Mouse (Mus musculus): ENCODE results near the gene Hnrnpdl. TPM values are rescaled to one million over a fixed set of nuclear protein-coding genes. Genes with fewer than 3 reads are reported as not detected.
A peak's percentile ranks its signal among the peaks of the same experiment; 100 is the strongest.

Gene Hnrnpdl
- total and polyA plus RNA-seq, 2 experiments = 28.9 to 51.4 TPM

DNA sequence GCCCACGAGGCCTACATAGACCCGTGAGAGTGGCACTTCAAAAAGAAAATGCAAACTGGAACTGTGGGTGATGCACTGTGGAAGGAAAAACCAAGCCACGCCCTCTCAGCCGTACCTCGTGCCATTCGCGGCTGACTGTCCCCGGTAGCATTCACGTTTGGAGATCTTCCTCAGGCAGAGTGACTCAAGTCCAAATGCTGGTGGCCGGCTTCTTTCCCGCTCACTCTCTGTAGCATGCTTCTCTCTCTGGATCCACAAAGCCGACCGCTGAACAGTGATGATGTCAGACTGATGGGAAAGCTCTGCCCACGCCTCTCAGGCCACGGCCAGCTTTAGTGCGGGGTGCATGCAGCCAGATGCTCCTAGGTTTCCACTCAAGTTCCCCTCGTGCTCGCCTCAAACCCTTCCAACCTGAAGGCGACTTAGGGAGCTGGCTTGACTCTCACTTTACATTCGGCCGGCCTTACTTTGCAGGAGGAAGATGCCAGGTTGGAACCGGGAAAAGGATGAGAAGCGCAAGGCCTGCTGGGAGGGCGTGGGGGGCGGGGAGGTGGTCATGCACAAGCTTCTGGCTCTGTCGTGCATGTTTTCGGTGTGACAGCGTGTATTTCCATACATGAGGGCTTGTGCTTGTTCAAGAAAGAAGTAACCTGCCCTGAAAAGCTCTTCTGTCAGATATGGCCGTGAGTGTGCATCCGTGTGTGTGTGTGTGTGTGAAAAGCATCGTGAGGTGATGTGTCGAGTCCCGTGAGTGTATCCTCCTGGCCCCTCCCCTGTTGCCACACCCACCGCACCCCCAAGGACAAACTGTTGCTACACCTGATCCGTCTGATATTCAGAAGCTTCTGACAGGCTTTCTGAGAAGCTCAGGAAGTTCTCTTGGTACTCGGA, 39.8 kb upstream of the Hnrnpdl start:
- WGBS = 54% methylated on average over 36 of the region's 36 CpGs

DNA sequence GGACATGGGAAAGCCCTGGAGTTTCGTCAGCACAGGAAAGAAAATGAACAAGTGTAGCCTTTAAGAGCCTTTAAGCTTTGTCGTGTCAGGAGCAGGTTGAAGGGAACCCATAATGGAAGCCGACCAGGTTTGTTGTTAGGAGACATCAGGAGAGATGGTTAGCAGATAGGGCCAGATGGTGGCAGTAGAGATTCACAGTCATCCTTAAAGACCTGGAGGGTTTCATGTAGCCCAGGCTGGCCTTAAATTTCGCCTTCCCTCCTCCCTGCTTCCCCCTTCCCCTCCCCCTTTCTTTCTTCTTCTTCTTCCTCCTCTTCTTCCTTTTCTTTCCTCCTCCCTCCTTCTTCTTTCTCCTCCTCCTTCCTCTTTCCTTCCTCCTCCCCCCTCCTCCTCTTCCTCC, 35.1 kb upstream of the Hnrnpdl start:
- no peak for TF ChIP-seq CTCF (IDR thresholded peaks at IDR 0.05; ENCODE audit: low read depth, low read length)
- Histone ChIP-seq H3K36me3 (ENCODE audit: control insufficient read depth, insufficient read depth, low read length) (no peaks in the 10 kb centered on the region), H3K27ac (replicated peaks; ENCODE audit: insufficient read depth, low read depth, low read length) (no peak overlapping the region), H3K4me1 (ENCODE audit: control insufficient read depth, insufficient read depth, low read length) (no peaks in the 10 kb centered on the region), H3K4me3 (ENCODE audit: insufficient read depth, low read depth, low read length) (no peak overlapping the region), H3K27me3 (ENCODE audit: control insufficient read depth, insufficient read depth, low read length) (no peaks in the 10 kb centered on the region), H3K79me2 (ENCODE audit: control insufficient read depth, insufficient read depth, low read length) (no peaks in the 10 kb centered on the region), H3K9ac (ENCODE audit: low read depth, low read length) (no peak overlapping the region)
- DNase-seq (ENCODE audit: extremely low read depth, low read depth, low spot score) = no peak
- WGBS = 66% methylated on average over 4 of the region's 4 CpGs

More for the DNA sequence above, 39.8 kb upstream of the Hnrnpdl start:
- H3K4me1 ChIP-seq (ENCODE audit: control insufficient read depth, insufficient read depth, low read length) = no peaks in the 10 kb centered on the region
- DNase-seq (ENCODE audit: extremely low read depth, low read depth, low spot score) = no peak
- no peaks in the 10 kb centered on the region for H3K27me3 ChIP-seq (ENCODE audit: control insufficient read depth, insufficient read depth, low read length)
- no peak overlapping the region for H3K9ac ChIP-seq (ENCODE audit: low read depth, low read length)
- H3K79me2 ChIP-seq (ENCODE audit: control insufficient read depth, insufficient read depth, low read length) = no peaks in the 10 kb centered on the region
- H3K27ac ChIP-seq (replicated peaks; ENCODE audit: insufficient read depth, low read depth, low read length) = no peak overlapping the region
- no peaks in the 10 kb centered on the region for H3K36me3 ChIP-seq (ENCODE audit: control insufficient read depth, insufficient read depth, low read length)
- TF ChIP-seq CTCF (IDR thresholded peaks at IDR 0.05; ENCODE audit: low read depth, low read length) (no peak), POLR2A (IDR thresholded peaks at IDR 0.05; ENCODE audit: extremely low read depth, insufficient read depth, low read length) (no peak)
- peak overlapping the region; percentile 4; the same call in 1 of the 2 replicates for H3K4me3 ChIP-seq (ENCODE audit: insufficient read depth, low read depth, low read length)

DNA sequence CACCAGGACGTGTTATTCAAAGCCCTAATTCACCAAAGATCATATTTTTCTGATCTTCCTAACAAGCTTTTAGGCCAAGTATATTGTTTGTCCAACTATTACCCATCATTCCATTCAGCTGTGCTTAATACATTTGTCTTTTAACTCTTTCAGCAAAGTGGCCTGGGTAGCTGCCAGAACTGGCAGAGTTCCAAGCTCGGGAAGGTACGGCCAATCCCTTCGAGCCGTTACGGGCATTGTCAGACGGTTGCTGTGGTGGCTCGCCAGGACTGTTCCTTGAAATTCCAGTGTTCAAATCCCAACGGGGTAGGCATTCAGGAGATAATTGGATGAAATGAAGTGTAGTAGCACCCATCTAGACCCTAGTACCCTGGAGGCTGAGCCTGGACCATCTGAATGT, 33.1 kb upstream of the Hnrnpdl start:
- TF ChIP-seq POLR2A (IDR thresholded peaks at IDR 0.05; ENCODE audit: extremely low read depth, insufficient read depth, low read length) = no peak
- TF ChIP-seq CTCF (IDR thresholded peaks at IDR 0.05; ENCODE audit: low read depth, low read length) = no peak
- DNase-seq (ENCODE audit: extremely low read depth, low read depth, low spot score) = no peak
- 92% methylated on average over 9 of the region's 9 CpGs for WGBS

DNA sequence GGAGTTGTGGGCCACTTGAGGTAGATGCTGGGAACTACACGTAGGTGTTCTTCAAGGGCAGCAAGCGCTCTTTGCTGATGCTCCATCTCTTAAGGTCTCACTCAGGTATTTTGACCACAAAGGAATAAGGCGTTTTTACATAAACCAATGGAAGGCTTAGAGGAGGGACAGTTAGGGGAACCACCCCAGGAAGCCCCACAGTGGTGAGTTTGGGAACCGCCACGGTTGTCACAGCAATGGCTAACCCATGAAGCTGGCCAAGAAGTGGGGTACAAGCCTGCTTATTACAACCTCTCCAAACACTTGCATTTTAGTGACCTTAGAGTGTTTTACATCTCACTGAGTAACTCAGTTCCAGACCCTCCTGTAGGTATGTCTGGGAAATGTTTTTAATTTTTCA, 32.1 kb upstream of the Hnrnpdl start:
- H3K36me3 ChIP-seq (ENCODE audit: control insufficient read depth, insufficient read depth, low read length) = no peaks in the 10 kb centered on the region
- DNase-seq (ENCODE audit: extremely low read depth, low read depth, low spot score) = no peak
- 98% methylated on average over 5 of the region's 5 CpGs for WGBS
- H3K4me3 ChIP-seq (ENCODE audit: insufficient read depth, low read depth, low read length) = no peak overlapping the region
- H3K4me1 ChIP-seq (ENCODE audit: control insufficient read depth, insufficient read depth, low read length) = no peaks in the 10 kb centered on the region
- H3K9ac ChIP-seq (ENCODE audit: low read depth, low read length) = no peak overlapping the region
- TF ChIP-seq POLR2A (IDR thresholded peaks at IDR 0.05; ENCODE audit: extremely low read depth, insufficient read depth, low read length) (no peak), CTCF (IDR thresholded peaks at IDR 0.05; ENCODE audit: low read depth, low read length) (no peak)
- no peaks in the 10 kb centered on the region for H3K79me2 ChIP-seq (ENCODE audit: control insufficient read depth, insufficient read depth, low read length)
- no peaks in the 10 kb centered on the region for H3K27me3 ChIP-seq (ENCODE audit: control insufficient read depth, insufficient read depth, low read length)
- no peak overlapping the region for H3K27ac ChIP-seq (replicated peaks; ENCODE audit: insufficient read depth, low read depth, low read length)

More for the DNA sequence above, 33.1 kb upstream of the Hnrnpdl start:
- Histone ChIP-seq H3K27me3 (ENCODE audit: control insufficient read depth, insufficient read depth, low read length) (no peaks in the 10 kb centered on the region), H3K79me2 (ENCODE audit: control insufficient read depth, insufficient read depth, low read length) (no peaks in the 10 kb centered on the region), H3K9ac (ENCODE audit: low read depth, low read length) (no peak overlapping the region), H3K4me3 (ENCODE audit: insufficient read depth, low read depth, low read length) (no peak overlapping the region), H3K4me1 (ENCODE audit: control insufficient read depth, insufficient read depth, low read length) (no peaks in the 10 kb centered on the region), H3K36me3 (ENCODE audit: control insufficient read depth, insufficient read depth, low read length) (no peaks in the 10 kb centered on the region), H3K27ac (replicated peaks; ENCODE audit: insufficient read depth, low read depth, low read length) (no peak overlapping the region)

DNA sequence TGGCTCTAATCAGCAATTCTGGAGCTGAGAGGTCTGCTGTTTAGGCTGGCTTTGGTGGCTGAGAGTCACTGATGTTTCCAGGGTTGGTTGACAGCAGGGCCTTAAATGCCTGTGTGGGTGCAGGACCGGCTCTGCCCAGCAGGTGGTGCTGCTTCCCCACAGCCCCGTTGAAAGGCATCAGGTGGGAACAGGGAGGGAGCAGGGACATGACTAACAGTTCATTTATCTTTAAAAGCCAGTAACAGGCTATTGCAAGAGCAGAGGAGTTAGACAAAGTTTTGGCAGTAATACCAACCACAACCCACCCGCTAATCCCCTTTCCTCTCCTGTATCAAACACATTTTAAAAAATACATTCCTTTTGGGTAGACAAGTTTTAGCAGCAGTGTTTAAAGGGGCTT, 30.8 kb upstream of the Hnrnpdl start:
- 31% methylated on average over 3 of the region's 3 CpGs for WGBS

DNA sequence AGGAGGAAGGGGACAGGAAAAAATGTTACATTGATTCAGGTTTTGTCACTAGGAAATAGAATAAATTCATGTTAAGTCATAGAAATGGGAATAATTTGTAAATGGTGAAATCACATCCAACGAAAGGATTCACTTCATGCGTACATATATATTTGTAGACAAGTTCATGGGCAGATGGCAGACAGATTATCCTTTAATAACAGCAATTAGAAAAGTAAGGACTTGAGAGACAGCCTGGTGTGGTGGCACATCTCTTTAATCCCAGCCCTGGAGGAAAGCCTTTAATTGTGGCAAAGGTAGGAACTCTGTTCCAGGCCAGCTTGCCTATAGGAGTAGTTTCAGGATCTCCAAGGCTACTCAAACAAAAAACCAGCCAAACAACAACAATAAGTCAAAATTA, 30.1 kb upstream of the Hnrnpdl start:
- no peak for TF ChIP-seq CTCF (IDR thresholded peaks at IDR 0.05; ENCODE audit: low read depth, low read length)
- TF ChIP-seq POLR2A (IDR thresholded peaks at IDR 0.05; ENCODE audit: extremely low read depth, insufficient read depth, low read length) = no peak
- DNase-seq (ENCODE audit: extremely low read depth, low read depth, low spot score) = no peak
- Histone ChIP-seq H3K4me1 (ENCODE audit: control insufficient read depth, insufficient read depth, low read length) (no peaks in the 10 kb centered on the region), H3K36me3 (ENCODE audit: control insufficient read depth, insufficient read depth, low read length) (no peaks in the 10 kb centered on the region), H3K9ac (ENCODE audit: low read depth, low read length) (no peak overlapping the region), H3K4me3 (ENCODE audit: insufficient read depth, low read depth, low read length) (no peak overlapping the region), H3K27ac (replicated peaks; ENCODE audit: insufficient read depth, low read depth, low read length) (no peak overlapping the region), H3K79me2 (ENCODE audit: control insufficient read depth, insufficient read depth, low read length) (no peaks in the 10 kb centered on the region), H3K27me3 (ENCODE audit: control insufficient read depth, insufficient read depth, low read length) (no peaks in the 10 kb centered on the region)
- WGBS = 91% methylated on average over 2 of the region's 2 CpGs

More for the DNA sequence above, 30.8 kb upstream of the Hnrnpdl start:
- Histone ChIP-seq H3K9ac (ENCODE audit: low read depth, low read length) (no peak overlapping the region), H3K4me3 (ENCODE audit: insufficient read depth, low read depth, low read length) (no peak overlapping the region; the same call in 1 of the 2 replicates), H3K79me2 (ENCODE audit: control insufficient read depth, insufficient read depth, low read length) (no peaks in the 10 kb centered on the region), H3K4me1 (ENCODE audit: control insufficient read depth, insufficient read depth, low read length) (no peaks in the 10 kb centered on the region), H3K36me3 (ENCODE audit: control insufficient read depth, insufficient read depth, low read length) (no peaks in the 10 kb centered on the region), H3K27me3 (ENCODE audit: control insufficient read depth, insufficient read depth, low read length) (no peaks in the 10 kb centered on the region), H3K27ac (replicated peaks; ENCODE audit: insufficient read depth, low read depth, low read length) (no peak overlapping the region)
- TF ChIP-seq CTCF (IDR thresholded peaks at IDR 0.05; ENCODE audit: low read depth, low read length) = peak; percentile 99
- TF ChIP-seq POLR2A (IDR thresholded peaks at IDR 0.05; ENCODE audit: extremely low read depth, insufficient read depth, low read length) = no peak
- peak; percentile 24 for DNase-seq (ENCODE audit: extremely low read depth, low read depth, low spot score)
